Mouse (Mus musculus): Measurements from ENCODE around the gene Mybbp1a. TPM values are rescaled to one million over a fixed set of nuclear protein-coding genes. Genes with fewer than 3 reads are reported as not detected.
"Not testable (repeated sequence)": the region's sequence is repeated elsewhere in the genome, so short reads cannot be mapped to it uniquely, and the experiment has no call there.

Mybbp1a gene
- polyA plus RNA-seq, 1 experiment, result 71.3 TPM

DNA sequence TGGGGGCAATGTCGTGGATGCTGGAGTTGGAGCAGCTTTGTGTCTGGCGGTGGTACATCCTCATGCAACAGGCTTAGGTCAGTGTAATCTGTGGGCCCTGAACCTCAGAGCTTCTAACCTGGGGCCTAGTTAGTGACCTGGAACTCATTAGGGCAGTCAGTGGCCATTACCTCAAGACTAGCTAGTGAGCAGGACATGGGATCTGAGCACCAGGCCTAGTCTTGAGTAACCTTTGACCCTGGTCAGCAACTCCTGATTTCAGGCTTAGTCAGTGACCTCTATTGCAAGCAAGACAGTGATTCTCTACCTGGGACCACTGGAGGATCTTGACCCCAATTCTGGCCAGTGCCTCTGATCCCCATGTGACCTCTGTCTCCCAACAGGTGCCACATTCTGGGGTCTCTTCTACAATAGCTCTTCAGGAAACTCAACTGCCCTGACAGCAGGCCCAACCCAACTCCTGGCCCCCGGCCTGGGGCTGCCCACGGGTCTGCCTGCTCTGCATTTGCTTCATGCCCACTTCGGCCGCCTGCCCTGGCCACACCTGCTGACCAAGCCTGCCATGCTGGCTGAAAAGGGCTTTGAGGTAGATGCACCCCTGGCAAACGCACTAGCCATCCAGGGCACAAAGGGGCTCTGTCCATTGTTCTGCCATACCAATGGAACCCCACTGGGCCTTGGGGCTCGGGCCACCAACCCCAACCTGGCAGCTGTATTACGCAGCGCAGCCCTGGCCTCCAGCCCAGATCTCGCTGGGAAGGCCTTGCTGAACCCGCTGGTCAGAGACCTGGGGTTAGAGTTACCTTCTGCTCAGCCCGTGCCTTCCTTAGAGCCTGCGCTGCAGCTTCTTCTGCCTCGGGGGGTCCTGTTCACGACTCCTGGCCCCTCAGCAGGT is 4.2 kb upstream of the Mybbp1a start:
- no peak overlapping the region for H3K4me3 ChIP-seq (replicated peaks)
- H3K36me3 ChIP-seq (replicated peaks; ENCODE audit: low read length), result peaks cover under 1% of the 10 kb centered on the region
- peaks cover 18% of the 10 kb centered on the region for H3K27me3 ChIP-seq (replicated peaks)
- peaks cover 30% of the 10 kb centered on the region for H3K4me1 ChIP-seq
- TF ChIP-seq GATA1 (IDR thresholded peaks at IDR 0.05; ENCODE audit: borderline replicate concordance, low read length) (no peak), FLI1 (IDR thresholded peaks at IDR 0.05; ENCODE audit: low read length) (no peak)
- no peaks in the 10 kb centered on the region for H3K9me3 ChIP-seq

- TF ChIP-seq GATA1 (IDR thresholded peaks at IDR 0.05; ENCODE audit: borderline replicate concordance, low read length) (no peak), FLI1 (IDR thresholded peaks at IDR 0.05; ENCODE audit: low read length) (no peak)
- no peaks in the 10 kb centered on the region for H3K9me3 ChIP-seq
- H3K4me1 ChIP-seq, result peaks cover 44% of the 10 kb centered on the region
- H3K4me3 ChIP-seq (replicated peaks), result no peak overlapping the region
- H3K27me3 ChIP-seq (replicated peaks), result peaks cover 18% of the 10 kb centered on the region
- H3K36me3 ChIP-seq (replicated peaks; ENCODE audit: low read length), result peaks cover 15% of the 10 kb centered on the region
Measured at GRCm38 (mm10) chr11:72438411-72438810, 2.7 kb upstream of the Mybbp1a start.

DNA sequence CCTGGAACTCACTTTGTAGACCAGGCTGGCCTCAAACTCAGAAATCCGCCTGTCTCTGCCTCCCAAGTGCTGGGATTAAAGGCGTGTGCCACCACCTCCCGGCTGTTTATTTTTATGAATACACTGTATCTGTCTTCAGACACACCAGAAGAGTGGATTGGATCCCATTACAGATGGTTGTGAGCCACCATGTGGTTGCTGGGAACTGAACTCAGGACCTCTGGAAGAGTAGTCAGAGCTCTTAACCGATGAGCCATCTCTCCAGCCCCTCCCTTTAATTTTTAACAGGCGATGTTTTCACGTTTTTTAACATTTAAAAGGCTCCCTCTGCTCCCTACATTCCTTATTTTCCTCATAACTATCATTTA is 574 bp upstream of the Mybbp1a start:
- not testable (repeated sequence) for H3K9me3 ChIP-seq
- peaks cover 36% of the 10 kb centered on the region for H3K36me3 ChIP-seq (replicated peaks; ENCODE audit: low read length)
- H3K27me3 ChIP-seq (replicated peaks), result peaks cover 12% of the 10 kb centered on the region
- peak overlapping the region; percentile 97 for H3K4me3 ChIP-seq (replicated peaks)
- H3K4me1 ChIP-seq, result peaks cover 54% of the 10 kb centered on the region

GRCm38 (mm10) chr11:72446311-72447105 is 5.4 kb downstream of the Mybbp1a start:
- H3K27me3 ChIP-seq (replicated peaks), result no peaks in the 10 kb centered on the region
- H3K4me3 ChIP-seq (replicated peaks), result no peak overlapping the region
- H3K4me1 ChIP-seq, result peaks cover 88% of the 10 kb centered on the region
- no peaks in the 10 kb centered on the region for H3K9me3 ChIP-seq
- TF ChIP-seq GATA1 (IDR thresholded peaks at IDR 0.05; ENCODE audit: borderline replicate concordance, low read length) (no peak), FLI1 (IDR thresholded peaks at IDR 0.05; ENCODE audit: low read length) (no peak)
- peaks cover 96% of the 10 kb centered on the region for H3K36me3 ChIP-seq (replicated peaks; ENCODE audit: low read length)

DNA sequence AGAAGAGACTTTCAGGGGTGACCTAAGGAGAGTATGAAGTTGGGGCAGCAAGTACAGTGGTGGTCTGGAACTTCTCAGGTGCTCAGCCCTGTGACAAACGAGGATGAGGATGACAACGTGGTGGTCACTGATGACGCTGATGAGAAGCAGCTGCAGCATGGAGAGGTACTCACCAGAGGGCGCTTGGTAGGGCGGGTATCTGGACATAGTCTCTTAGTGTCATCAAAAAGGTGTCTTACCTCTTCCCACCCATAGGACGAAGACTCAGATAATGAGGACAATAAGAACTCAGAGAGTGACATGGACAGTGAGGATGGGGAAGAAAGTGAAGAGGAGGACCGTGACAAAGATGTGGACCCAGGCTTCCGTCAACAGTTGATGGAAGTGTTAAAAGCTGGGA is 6.3 kb downstream of the Mybbp1a start:
- Histone ChIP-seq H3K36me3 (replicated peaks; ENCODE audit: low read length) (peaks cover 100% of the 10 kb centered on the region), H3K27me3 (replicated peaks) (no peaks in the 10 kb centered on the region), H3K9me3 (no peaks in the 10 kb centered on the region)

GRCm38 (mm10) chr11:72452140-72452665 is 11.0 kb downstream of the Mybbp1a start:
- H3K36me3 ChIP-seq (replicated peaks; ENCODE audit: low read length), result peaks cover 100% of the 10 kb centered on the region
- H3K9me3 ChIP-seq, result no peaks in the 10 kb centered on the region
- TF ChIP-seq FLI1 (IDR thresholded peaks at IDR 0.05; ENCODE audit: low read length) (no peak), GATA1 (IDR thresholded peaks at IDR 0.05; ENCODE audit: borderline replicate concordance, low read length) (no peak)
- H3K4me1 ChIP-seq, result peaks cover 86% of the 10 kb centered on the region
- no peaks in the 10 kb centered on the region for H3K27me3 ChIP-seq (replicated peaks)
- H3K4me3 ChIP-seq (replicated peaks), result no peak overlapping the region

More for the DNA sequence above, 6.3 kb downstream of the Mybbp1a start:
- Histone ChIP-seq H3K4me1 (peaks cover 86% of the 10 kb centered on the region), H3K4me3 (replicated peaks) (no peak overlapping the region)
- TF ChIP-seq FLI1 (IDR thresholded peaks at IDR 0.05; ENCODE audit: low read length) (no peak), GATA1 (IDR thresholded peaks at IDR 0.05; ENCODE audit: borderline replicate concordance, low read length) (no peak)

DNA sequence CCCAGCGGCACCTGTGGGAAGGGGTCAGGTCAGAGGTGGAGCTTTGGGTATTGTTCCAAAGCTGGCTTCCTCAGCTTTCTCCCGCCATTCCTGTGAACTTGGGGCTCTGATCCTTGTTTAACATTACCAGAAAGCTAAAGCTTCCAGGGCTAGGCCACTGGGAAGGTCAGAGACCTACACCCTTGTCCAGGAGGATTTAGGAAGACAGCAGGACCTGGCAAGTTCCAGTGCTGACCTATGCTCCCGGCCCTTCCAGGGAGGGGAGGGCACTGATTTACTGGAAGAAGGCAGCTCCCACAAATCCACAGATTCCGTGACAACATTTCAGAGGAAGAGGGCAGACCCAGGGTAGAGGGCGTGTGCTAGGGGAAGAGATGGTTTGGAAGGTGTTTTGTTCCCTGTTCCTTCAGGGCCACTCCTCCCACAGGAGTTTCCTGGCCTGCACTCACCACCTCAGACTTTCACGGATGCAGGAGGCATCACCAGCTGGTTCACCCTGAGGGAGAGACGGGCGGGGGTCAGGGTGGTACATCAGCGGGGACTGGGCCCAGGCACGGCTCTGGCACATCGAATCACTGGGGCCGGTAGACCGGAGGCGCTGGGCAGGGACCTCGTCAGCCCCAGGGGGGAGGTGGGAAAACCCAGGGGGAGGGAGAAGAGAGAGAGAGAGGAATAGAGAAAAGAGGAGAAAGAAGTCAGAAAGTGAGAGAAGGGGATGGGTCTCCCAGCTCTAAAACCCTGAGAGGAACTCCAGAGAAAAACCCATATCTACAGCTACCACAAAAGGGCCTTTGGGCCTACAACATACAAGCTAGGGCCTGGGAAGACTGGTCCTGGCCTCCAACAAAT is 12.2 kb downstream of the Mybbp1a start:
- H3K36me3 ChIP-seq (replicated peaks; ENCODE audit: low read length), result peaks cover 100% of the 10 kb centered on the region
- H3K4me3 ChIP-seq (replicated peaks), result no peak overlapping the region
- no peaks in the 10 kb centered on the region for H3K9me3 ChIP-seq
- TF ChIP-seq GATA1 (IDR thresholded peaks at IDR 0.05; ENCODE audit: borderline replicate concordance, low read length) (no peak), FLI1 (IDR thresholded peaks at IDR 0.05; ENCODE audit: low read length) (no peak)
- H3K27me3 ChIP-seq (replicated peaks), result no peaks in the 10 kb centered on the region
- peaks cover 87% of the 10 kb centered on the region for H3K4me1 ChIP-seq

- Histone ChIP-seq H3K36me3 (replicated peaks; ENCODE audit: low read length) (peaks cover 100% of the 10 kb centered on the region), H3K27me3 (replicated peaks) (no peaks in the 10 kb centered on the region), H3K9me3 (no peaks in the 10 kb centered on the region), H3K4me3 (replicated peaks) (no peak overlapping the region), H3K4me1 (peaks cover 93% of the 10 kb centered on the region)
- TF ChIP-seq FLI1 (IDR thresholded peaks at IDR 0.05; ENCODE audit: low read length) (no peak), GATA1 (IDR thresholded peaks at IDR 0.05; ENCODE audit: borderline replicate concordance, low read length) (no peak)
Measured at GRCm38 (mm10) chr11:72455694-72456093, 14.5 kb downstream of the Mybbp1a start.

- TF ChIP-seq GATA1 (IDR thresholded peaks at IDR 0.05; ENCODE audit: borderline replicate concordance, low read length), result no peak
- peaks cover 100% of the 10 kb centered on the region for H3K36me3 ChIP-seq (replicated peaks; ENCODE audit: low read length)
- peaks cover 95% of the 10 kb centered on the region for H3K4me1 ChIP-seq
- no peaks in the 10 kb centered on the region for H3K9me3 ChIP-seq
- no peaks in the 10 kb centered on the region for H3K27me3 ChIP-seq (replicated peaks)
- H3K4me3 ChIP-seq (replicated peaks), result peak overlapping the region; percentile 28
Measured at GRCm38 (mm10) chr11:72457995-72458496, 16.9 kb downstream of the Mybbp1a start.

All from megakaryocyte, embryonic 14.5 days (primary cell).